Mouse (Mus musculus): Measurements from ENCODE around the gene Spc24. TPM values are rescaled to one million over a fixed set of nuclear protein-coding genes. Genes with fewer than 3 reads are reported as not detected.

The Spc24 gene
- total RNA-seq, 2 experiments from 2014 or later = 3.2 to 3.6 TPM

DNA sequence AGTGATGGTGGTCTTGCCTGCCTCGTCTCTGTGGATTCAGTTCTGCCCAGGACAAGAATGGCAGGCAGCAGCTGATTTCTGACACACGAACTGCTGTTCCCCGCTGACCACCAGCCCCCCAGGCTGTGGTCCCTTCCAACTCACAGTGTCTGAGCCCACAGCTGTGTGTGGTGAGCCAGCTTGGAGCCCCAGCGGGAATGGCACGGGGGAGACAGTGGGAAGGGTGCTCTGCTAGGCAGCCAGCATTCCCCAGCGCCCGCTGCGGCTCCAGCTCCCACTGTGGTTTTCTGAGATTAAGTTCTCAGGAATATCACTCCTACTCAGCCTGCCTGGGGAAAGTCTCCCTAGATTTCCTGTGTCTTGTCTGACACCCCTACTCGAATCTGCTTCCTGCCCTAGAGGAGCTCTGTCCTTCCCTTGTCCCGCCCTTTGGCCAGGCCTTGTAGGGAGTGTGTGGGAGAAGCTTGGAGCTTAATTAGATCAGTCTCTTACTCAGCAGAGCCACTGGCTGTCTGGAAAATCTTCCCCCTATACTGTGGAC lies 7.8 kb downstream of the Spc24 start:
- DNase-seq = peak; percentile 63
- intact Hi-C loops (cut with DNase I; ENCODE audit: low total_unique reads) = no loop called here

GRCm38 (mm10) chr9:21751347-21751746 lies 8.8 kb downstream of the Spc24 start:
- intact Hi-C loops (cut with DNase I; ENCODE audit: low total_unique reads) = no loop called here
- peak; percentile 70 for DNase-seq

GRCm38 (mm10) chr9:21750370-21750769 lies 9.7 kb downstream of the Spc24 start:
- intact Hi-C loops (cut with DNase I; ENCODE audit: low total_unique reads) = no loop called here

DNA sequence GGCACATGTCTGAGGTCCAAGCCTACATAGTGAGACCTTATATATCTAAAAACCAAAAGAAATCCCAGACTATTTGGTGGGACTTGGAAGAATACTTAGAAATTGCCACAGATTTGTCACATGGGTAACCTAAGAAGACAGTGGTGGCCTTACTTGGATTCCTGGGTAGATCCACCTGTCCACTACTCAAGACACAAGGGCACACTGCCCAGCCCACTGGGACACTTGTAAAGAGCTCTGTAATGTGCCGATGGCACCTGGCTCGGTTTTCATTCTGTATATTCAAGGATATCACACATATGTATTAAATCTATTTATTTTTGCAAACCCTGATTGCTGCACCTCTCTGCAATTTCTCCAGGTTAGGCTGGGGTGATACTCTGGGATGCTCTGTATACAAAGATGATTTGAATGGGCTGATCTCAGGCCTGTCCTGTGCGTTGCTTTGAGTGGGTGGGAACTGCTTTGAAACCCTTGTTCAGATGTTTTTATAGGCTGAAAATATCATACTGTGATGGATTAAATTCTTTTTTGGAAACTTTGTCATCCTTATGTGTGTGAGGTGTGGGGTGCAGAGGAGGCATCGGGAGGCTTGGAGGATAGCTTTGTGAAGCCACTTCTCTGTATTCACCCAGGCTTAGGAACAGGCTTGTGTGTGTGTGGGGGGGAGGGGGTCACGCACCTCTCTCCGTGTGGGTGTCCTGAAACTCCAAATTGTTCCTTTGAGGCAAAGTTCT lies 10.6 kb downstream of the Spc24 start:
- DNase-seq = no peak
- intact Hi-C loops (cut with DNase I; ENCODE audit: low total_unique reads) = loop anchor here (5.0 to 10.0 kb wide), 2 partner anchors 53 to 125 kb away; no protein-coding TSS in a partner anchor

More at GRCm38 (mm10) chr9:21750370-21750769, 9.7 kb downstream of the Spc24 start:
- DNase-seq = no peak

DNA sequence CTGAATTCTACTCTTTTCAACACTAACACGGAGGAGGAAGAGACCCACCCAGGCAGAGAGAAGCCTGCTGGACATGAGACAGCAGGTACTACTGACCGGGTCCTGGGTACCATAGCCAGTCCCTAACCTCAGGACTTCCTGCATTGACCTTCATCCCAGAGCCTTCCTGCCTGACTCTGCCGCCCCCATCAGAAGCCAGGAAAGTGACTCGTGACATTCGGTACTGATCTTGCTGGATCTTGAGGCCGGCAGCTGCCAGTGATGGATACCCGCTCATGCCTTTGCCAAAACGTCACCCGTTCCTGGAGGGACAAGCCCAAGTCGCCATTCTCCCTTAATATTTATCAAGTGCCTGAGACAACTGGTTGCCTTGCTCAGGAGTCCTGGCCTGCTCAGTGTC lies 11.6 kb downstream of the Spc24 start:
- intact Hi-C loops (cut with DNase I; ENCODE audit: low total_unique reads) = loop anchor here (5.0 to 10.0 kb wide), 2 partner anchors 54 to 126 kb away; no protein-coding TSS in a partner anchor

GRCm38 (mm10) chr9:21748033-21748432 lies 12.1 kb downstream of the Spc24 start:
- intact Hi-C loops (cut with DNase I; ENCODE audit: low total_unique reads) = loop anchor here (5.0 to 10.0 kb wide), 2 partner anchors 54 to 127 kb away; no protein-coding TSS in a partner anchor
- DNase-seq = no peak

More for the DNA sequence above, 11.6 kb downstream of the Spc24 start:
- DNase-seq = no peak

DNA sequence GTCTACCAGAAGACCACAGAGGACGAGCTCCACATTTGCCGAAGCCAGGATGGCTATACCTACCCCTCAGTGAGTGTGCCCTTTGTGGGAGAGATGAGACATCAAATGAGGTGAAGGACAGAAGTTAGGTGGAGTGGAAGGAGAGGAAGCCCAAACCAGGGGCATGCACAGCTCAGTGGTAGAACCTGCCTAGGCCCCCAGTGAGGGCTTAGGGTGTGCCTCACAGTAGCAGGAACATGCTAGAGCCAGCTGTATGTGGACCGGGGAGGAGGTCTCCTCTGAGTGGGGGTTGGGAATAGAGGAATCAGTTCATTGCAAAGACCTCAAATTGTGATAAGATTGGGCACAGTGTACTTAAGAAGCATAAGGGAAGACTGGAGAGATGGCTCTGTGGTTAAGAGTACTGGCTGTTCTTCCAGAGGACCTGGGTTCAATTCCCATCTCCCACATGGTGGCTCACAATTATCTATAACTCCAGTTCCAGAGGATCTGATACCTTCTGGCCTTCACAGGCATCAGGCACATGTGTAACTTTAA lies 12.8 kb downstream of the Spc24 start:
- no peak for DNase-seq
- intact Hi-C loops (cut with DNase I; ENCODE audit: low total_unique reads) = loop anchor here (5.0 to 10.0 kb wide), 2 partner anchors 55 to 127 kb away; no protein-coding TSS in a partner anchor

- intact Hi-C loops (cut with DNase I; ENCODE audit: low total_unique reads) = loop anchor here (10.0 kb wide), 1 partner anchor 133 kb away; no protein-coding TSS in a partner anchor
- DNase-seq = no peak
Observed at GRCm38 (mm10) chr9:21741514-21741913, 18.6 kb downstream of the Spc24 start.

DNA sequence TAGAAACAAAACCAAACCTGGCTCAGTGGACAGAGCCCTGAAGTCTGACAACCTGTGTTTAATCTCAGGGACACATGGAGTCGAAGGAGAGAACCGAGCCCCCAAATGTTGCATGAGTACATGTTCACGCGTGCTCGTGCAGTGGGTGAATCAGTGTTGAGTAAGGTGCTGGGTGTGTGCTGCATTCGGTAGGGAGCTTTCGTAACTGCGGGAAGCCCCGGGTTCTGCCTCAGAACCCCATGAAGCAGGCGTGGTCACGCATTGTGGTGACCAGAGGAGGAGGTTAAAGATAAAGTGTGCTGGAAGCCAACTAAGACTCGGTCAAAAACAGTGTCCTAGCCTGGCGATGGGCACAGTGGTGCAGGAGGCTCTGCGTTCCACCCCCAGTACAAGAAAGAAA lies 19.7 kb downstream of the Spc24 start:
- intact Hi-C loops (cut with DNase I; ENCODE audit: low total_unique reads) = loop anchor here (10.0 kb wide), 1 partner anchor 134 kb away; no protein-coding TSS in a partner anchor

GRCm38 (mm10) chr9:21738776-21739175 lies 21.3 kb downstream of the Spc24 start:
- DNase-seq = no peak
- intact Hi-C loops (cut with DNase I; ENCODE audit: low total_unique reads) = no loop called here

More for the DNA sequence above, 19.7 kb downstream of the Spc24 start:
- no peak for DNase-seq

DNA sequence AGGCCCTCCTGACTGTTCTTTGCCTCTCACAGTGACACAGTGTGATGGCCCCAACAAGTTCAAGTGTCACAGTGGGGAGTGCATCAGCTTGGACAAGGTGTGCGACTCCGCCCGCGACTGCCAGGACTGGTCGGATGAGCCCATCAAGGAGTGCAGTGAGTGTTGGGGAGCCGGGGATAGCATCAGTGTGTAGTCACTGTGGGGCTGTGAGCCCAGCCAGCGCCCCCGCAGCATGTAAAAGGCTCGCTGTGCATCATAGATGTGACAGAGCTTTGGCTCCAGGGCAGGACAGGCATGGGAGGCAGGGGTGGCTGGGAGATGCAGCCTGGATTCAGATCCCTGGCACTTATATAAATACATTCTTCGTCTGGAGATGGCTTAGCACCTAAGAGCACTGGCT lies 22.9 kb downstream of the Spc24 start:
- no peak for DNase-seq
- intact Hi-C loops (cut with DNase I; ENCODE audit: low total_unique reads) = no loop called here

DNA sequence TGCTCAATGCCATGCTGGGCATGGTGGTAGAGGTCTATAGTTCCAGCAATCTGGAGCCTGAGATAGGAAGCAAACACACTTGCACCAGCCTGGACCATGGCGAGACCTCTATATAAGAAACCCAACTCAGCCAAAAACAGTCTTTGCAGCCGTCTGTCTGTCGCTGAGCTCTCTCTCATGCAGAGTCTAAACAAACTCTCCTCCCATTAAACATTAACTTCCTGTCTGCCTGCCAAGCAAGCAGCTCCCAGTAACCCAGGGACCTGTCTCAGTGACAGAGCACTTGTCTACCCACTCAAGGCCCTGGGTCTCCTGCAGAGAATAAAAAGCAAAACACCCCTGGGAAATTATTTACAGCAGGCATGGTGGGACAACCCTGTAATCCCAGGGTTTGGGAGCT lies 23.5 kb downstream of the Spc24 start:
- intact Hi-C loops (cut with DNase I; ENCODE audit: low total_unique reads) = no loop called here
- no peak for DNase-seq

DNA sequence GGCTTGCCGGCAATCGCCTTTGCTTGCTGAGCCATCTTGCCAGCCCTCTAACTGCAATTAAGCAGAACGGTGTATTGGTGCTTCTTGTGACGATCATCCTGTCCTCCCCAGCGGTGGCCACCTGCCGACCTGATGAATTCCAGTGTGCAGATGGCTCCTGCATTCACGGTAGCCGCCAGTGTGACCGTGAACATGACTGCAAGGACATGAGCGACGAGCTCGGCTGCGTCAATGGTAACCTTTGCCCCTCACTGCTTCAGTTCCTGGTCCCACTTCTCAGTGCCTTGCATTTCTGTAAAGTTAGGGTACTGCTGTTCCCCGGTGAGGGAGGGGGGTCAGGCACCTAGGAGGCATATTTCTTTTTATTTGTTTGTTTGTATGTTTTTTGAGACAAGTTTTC lies 25.0 kb downstream of the Spc24 start:
- intact Hi-C loops (cut with DNase I; ENCODE audit: low total_unique reads) = no loop called here

GRCm38 (mm10) chr9:21733989-21734388 lies 26.1 kb downstream of the Spc24 start:
- no peak for DNase-seq
- intact Hi-C loops (cut with DNase I; ENCODE audit: low total_unique reads) = no loop called here

More for the DNA sequence above, 25.0 kb downstream of the Spc24 start:
- DNase-seq = no peak

DNA sequence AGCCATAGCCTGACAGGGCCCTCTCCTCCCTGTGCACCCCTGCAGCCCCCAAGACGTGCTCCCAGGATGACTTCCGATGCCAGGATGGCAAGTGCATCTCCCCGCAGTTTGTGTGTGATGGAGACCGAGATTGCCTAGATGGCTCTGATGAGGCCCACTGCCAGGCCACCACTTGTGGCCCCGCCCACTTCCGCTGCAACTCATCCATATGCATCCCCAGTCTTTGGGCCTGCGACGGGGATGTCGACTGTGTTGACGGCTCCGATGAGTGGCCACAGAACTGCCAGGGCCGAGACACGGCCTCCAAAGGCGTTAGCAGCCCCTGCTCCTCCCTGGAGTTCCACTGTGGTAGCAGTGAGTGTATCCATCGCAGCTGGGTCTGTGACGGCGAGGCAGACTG lies 26.7 kb downstream of the Spc24 start:
- intact Hi-C loops (cut with DNase I; ENCODE audit: low total_unique reads) = no loop called here
- DNase-seq = no peak

DNA sequence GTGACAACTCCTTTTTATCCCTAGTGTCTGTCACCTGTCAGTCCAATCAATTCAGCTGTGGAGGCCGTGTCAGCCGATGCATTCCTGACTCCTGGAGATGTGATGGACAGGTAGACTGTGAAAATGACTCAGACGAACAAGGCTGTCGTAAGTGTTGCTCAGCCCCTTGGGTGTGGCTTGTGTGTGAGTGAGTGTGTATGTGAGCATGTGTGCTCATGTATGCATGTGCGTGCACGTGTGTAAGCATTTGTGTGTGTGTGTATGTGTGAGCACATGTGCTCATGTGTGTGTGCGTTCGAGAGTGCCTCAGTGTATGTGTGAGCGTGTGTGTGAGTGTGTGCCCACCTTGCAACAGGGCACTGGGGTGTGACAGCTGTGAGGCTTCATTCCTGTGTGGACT lies 27.8 kb downstream of the Spc24 start:
- intact Hi-C loops (cut with DNase I; ENCODE audit: low total_unique reads) = no loop called here
- no peak for DNase-seq

- no peak for DNase-seq
- intact Hi-C loops (cut with DNase I; ENCODE audit: low total_unique reads) = no loop called here
Observed at GRCm38 (mm10) chr9:21729264-21729663, 30.8 kb downstream of the Spc24 start.

DNA sequence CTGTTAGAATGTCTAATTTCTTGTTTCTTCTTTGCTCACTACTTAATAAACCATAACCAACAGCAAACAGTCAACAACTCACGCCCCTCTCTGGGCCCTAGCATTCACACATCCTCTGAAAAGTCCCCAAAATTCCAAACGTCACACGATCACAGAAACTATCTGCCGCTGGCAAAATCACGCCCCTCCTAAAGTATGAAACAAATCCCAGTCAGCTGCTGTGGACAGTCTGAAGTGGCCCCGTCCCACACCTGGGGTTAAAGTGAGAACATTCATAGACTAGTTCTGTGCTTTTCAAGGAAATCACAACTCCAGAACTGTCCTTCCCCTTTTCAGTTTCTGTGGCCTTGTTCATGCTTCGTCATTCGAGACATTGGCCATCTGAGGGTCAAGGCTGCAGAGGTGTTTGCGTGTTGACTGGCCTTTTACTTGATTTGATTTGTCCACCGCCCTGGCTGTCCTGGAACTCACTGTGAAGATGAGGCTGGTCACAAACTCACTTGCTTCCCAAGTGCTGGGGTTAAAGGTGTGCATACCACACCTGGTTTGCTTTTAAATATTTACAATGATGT lies 31.8 kb downstream of the Spc24 start:
- intact Hi-C loops (cut with DNase I; ENCODE audit: low total_unique reads) = no loop called here
- no peak for DNase-seq

GRCm38 (mm10) chr9:21726218-21726975 lies 33.7 kb downstream of the Spc24 start:
- intact Hi-C loops (cut with DNase I; ENCODE audit: low total_unique reads) = no loop called here
- DNase-seq = no peak
